Mouse (Mus musculus) intestine, embryonic 15.5 days (tissue): ENCODE measurements around the gene Gadd45a. TPM values are rescaled to one million over a fixed set of nuclear protein-coding genes. Genes with fewer than 3 reads are reported as not detected.

Source experiments
- ATAC-seq: fragments of 200-750 bp; cut with Nextera tagmentation; 2 replicates; pipeline ENCODE4 v1.8.0; 2017; ENCODE audit warnings: moderate TSS enrichment, moderate library complexity
- H3K27ac ChIP-seq: fragments of 300-500 bp; sonication (generic); 2 replicates; pipeline ENCODE4 v1.5.1; 2015; ENCODE audit warnings: mild to moderate bottlenecking, inconsistent platforms
- H3K27me3 ChIP-seq: fragments of 300-500 bp; sonication (generic); replicated peaks from 2 replicates; pipeline ENCODE4 v1.6.1; 2015; ENCODE audit warnings: inconsistent platforms
- H3K36me3 ChIP-seq: fragments of 300-500 bp; sonication (generic); 2 replicates; pipeline ENCODE4 v1.6.1; 2015; ENCODE audit warnings: inconsistent platforms
- H3K4me1 ChIP-seq: fragments of 300-500 bp; sonication (generic); replicated peaks from 2 replicates; pipeline ENCODE4 v1.6.1; 2015; ENCODE audit warnings: inconsistent platforms
- H3K4me2 ChIP-seq: fragments of 300-500 bp; sonication (generic); replicated peaks from 2 replicates; pipeline ENCODE4 v1.6.1; 2015; ENCODE audit warnings: mild to moderate bottlenecking, inconsistent platforms
- H3K4me3 ChIP-seq: fragments of 300-500 bp; sonication (generic); replicated peaks from 2 replicates; pipeline ENCODE4 v1.5.1; 2015; ENCODE audit warnings: inconsistent platforms
- H3K9ac ChIP-seq: fragments of 300-500 bp; sonication (generic); 2 replicates; pipeline ENCODE4 v1.6.1; 2015; ENCODE audit warnings: inconsistent platforms
- H3K9me3 ChIP-seq: fragments of 300-500 bp; sonication (generic); 2 replicates; pipeline ENCODE4 v1.6.1; 2016; ENCODE audit warnings: inconsistent platforms
- WGBS: fragments of 180-500 bp; shearing (Covaris S2); methylation state at CpG from one replicate; pipeline ENCODE4 v1.1.7; 2015; 5-methylcytosine and 5-hydroxymethylcytosine counted together
- polyA plus RNA-seq: library from polyadenylated mRNA; unstranded; fragments of >200 nt; fragmentation: Nextera tagmentation; extraction: Ambion mirVana; gene quantifications from 2 replicates; pipeline ENCODE4 v1.2.1, GENCODE M21; 2015

Gadd45a gene
- polyA plus RNA-seq, 1 experiment from 2014 or later, result 37.5 TPM

DNA sequence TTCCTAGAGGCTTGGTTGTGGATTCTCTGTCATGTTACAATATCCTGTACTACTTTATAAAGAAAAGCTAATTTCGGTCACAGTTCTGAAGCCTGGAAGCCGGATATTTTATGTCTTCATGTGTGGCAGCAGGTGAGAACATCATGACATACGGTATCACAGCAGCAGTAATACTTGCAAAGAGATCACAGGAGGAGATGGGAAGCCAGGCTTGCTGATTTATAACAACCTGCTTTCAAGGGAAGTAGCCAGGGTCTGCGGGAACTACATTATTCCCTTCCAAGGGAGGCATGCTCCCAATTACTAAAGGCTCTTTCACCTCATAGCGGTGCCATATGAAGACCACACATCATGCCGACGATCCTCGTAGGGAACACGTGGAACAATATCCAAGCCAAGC, 48.9 kb downstream of the Gadd45a start:
- no peaks in the 10 kb centered on the region for H3K27me3 ChIP-seq
- WGBS, result 90% methylated on average over 9 of the region's 9 CpGs
- H3K36me3 ChIP-seq, result no peaks in the 10 kb centered on the region
- H3K4me3 ChIP-seq, result no peak overlapping the region
- ATAC-seq, result no peak
- peaks cover 5% of the 10 kb centered on the region; the same call in 1 of the 2 replicates for H3K4me1 ChIP-seq
- H3K9ac ChIP-seq, result no peak overlapping the region
- H3K27ac ChIP-seq, result no peak overlapping the region
- H3K9me3 ChIP-seq, result no peaks in the 10 kb centered on the region
- no peak overlapping the region for H3K4me2 ChIP-seq

DNA sequence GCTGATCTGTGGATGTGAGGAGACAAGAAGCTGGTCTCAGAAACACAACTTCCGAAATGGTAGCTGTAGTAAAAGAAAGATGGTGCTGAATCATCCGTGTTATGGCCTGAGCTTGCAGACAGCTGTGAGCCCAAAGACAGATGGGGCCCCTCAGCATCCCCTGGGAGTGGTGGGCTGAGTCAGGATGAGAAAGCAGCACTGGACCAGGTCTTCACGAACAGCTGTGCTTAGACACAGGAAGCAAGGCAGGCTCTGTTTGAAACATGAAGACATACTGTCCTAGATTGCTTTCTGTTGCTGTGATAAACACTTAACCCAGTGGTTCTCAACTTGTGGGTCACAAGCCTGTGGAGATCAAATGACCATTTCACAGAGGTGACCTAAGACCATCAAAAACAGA, 49.6 kb downstream of the Gadd45a start:
- Histone ChIP-seq H3K27me3 (no peaks in the 10 kb centered on the region), H3K4me3 (no peak overlapping the region), H3K36me3 (no peaks in the 10 kb centered on the region), H3K4me1 (peaks cover 5% of the 10 kb centered on the region; the same call in 1 of the 2 replicates), H3K9ac (no peak overlapping the region), H3K27ac (no peak overlapping the region), H3K4me2 (no peak overlapping the region), H3K9me3 (no peaks in the 10 kb centered on the region)
- ATAC-seq, result no peak
- 46% methylated on average over 3 of the region's 3 CpGs for WGBS

DNA sequence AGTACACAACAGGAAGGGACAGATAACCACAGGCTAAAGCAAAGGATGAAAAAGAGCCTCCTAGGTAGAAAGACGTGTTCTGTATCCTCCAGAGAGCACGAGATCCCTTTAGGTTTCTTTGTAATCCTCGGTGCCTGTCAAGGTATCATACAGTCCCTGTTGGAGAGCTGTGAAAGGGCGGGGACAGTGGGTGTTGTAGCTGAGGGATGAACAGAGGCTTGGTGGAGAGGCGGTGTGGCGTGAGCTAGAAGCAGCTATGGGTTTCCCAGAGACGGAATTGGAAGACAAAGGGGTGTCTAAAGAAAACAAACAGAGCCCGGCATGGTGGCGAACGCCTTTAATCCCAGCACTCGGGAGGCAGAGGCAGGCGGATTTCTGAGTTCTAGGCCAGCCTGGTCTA, 51.2 kb downstream of the Gadd45a start:
- no peaks in the 10 kb centered on the region for H3K27me3 ChIP-seq
- no peaks in the 10 kb centered on the region for H3K9me3 ChIP-seq
- H3K27ac ChIP-seq, result no peak overlapping the region
- H3K9ac ChIP-seq, result no peak overlapping the region
- H3K4me3 ChIP-seq, result no peak overlapping the region
- 91% methylated on average over 12 of the region's 12 CpGs for WGBS
- H3K36me3 ChIP-seq, result no peaks in the 10 kb centered on the region
- peaks cover 5% of the 10 kb centered on the region; the same call in 1 of the 2 replicates for H3K4me1 ChIP-seq
- no peak for ATAC-seq
- H3K4me2 ChIP-seq, result no peak overlapping the region

DNA sequence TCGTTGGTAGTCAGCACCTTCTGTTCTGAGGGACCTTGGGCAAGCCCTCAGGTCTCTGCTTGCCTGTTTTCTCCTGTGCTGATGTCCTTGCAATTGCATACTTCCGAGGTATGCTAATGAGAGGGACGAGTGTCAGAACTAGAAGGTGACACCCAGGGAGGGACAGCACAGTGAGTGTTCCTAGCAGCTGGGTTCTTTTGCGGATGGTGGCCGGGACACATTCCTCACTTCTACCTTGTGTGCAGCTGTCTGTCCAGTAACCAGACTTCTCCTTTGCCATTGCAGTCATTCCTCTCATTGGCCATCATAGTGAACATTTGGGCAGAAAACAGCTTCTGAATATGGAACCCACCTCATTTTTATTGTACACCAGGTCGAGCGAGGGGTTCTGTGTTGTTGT, 51.8 kb downstream of the Gadd45a start:
- Histone ChIP-seq H3K4me3 (no peak overlapping the region), H3K27ac (no peak overlapping the region)
- ATAC-seq, result no peak

More for the DNA sequence above, 51.8 kb downstream of the Gadd45a start:
- no peaks in the 10 kb centered on the region for H3K36me3 ChIP-seq
- H3K9me3 ChIP-seq, result no peaks in the 10 kb centered on the region
- H3K4me1 ChIP-seq, result peaks cover 5% of the 10 kb centered on the region; the same call in 1 of the 2 replicates
- WGBS, result 76% methylated on average over 7 of the region's 7 CpGs
- H3K4me2 ChIP-seq, result no peak overlapping the region
- H3K27me3 ChIP-seq, result no peaks in the 10 kb centered on the region
- H3K9ac ChIP-seq, result no peak overlapping the region

Other genes starting within 250 kb of the Gadd45a start
- gene Vmn1r39, start 226.8 kb downstream of the Gadd45a start, polyA plus RNA-seq, result not detected in 2 replicates
- 144 and 147 TPM in 2 replicates for gene Gng12, start 141.1 kb downstream of the Gadd45a start, polyA plus RNA-seq
- 392 and 427 TPM in 2 replicates for gene Serbp1, start 200.7 kb upstream of the Gadd45a start, polyA plus RNA-seq